Mouse (Mus musculus) retina, postnatal 1 day (tissue): ENCODE results near the gene Ninj2.

ENCODE experiments used
- DNase-seq: peaks from one replicate; pipeline ENCODE4 v3.0.0-alpha.2; 2012

Gene Ninj2

DNA sequence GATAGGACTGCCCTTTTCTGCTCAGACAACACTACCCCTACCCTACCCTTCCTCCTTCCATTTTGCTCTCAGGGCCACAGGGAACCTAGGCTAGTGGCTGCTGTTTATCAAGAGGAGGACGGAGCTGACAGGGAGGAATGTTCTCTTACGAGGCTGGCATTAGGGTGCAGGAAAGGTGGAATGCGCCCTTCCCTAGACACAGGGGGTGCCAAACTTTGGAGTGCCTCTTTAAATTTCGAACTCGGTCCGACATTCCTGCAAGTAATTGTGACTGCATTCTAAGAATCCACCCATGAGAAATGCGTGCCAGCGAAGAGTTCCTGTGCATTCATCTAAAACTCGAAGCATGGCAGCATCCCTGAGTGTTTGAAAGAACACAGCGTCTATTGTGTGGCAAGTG, 53.5 kb downstream of the Ninj2 start:
- DNase-seq: no peak

DNA sequence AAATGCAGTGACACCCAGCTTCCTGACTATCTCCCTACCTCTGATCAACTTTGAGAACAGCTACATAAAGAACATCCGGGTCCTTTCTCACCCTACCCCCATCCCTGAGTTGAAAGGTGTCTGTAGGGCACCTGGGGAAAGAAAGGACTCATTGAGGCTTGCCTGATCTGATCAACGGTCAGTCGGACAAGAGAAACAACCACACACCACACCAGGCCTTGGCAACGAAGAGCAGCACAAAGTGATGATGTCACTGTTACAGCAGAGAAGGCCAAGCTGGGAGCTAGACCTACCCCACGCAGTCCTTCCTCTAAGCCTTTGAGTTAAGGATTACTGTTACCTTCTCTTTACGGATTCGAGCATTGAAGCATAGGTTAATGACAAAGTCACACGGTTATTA, 54.3 kb downstream of the Ninj2 start:
- DNase-seq: peak; percentile 42

DNA sequence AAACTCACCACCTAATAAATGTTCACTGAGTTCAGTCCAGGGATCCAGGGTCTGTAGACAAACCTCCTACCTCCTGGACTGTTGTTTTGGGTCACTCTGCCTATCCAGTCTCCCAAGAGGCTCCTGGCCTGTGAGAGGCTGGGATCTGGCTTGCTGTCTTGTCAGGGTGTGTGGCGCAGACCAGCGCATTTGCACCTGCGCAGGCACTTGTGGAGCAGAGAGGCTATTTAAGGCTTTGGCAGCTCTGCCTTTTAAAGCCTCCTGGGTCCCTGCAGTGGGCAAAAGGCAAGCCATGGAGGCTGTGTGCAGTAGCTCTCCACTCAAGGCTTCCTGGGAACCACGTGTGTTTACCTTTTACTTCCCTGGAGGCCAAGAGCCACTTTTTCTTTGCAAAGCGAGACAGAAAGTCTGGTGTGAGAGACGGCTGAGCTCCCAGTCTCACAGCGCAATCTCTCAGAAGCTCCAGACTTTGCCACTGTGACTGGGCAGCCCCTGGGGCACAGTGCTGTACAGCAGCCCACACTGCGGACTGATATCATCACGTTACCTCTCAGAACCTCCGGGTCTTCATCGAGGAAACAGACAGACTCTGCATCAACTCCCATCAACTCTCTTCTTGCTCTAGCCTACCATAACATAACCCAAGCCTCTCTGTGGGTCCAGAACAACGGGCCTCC, 55.7 kb downstream of the Ninj2 start:
- DNase-seq: no peak

DNA sequence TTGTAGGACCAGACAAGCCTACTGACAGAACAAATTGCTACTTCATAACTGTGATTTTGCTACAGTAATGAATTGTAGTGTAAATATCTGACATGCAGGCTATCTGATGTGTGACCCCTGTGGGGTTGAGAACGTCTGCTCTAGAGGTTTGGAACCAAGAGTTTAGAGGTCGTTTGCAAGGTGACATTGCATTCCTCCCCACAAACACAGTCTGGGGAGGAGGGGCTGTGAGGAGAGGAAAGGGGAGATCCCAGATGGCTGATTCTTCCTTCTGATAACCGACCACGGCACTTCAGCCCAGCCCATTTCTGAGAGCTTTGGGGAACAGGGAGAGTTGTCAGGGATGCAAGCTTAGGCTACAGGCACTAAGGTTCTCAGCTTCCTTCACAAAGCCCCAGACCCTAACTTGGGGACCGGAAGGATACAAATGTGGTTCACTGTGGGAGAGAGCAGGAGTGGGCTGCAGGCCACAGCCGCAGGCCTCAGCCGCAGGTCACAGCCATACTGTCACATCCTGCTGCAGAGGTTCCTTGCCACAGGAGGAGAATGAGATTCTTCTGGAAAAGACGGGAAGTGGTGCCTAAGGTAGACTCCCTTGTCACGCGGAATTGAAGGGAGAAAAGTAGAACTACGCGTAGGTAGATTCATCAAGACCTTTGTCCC, 56.4 kb downstream of the Ninj2 start:
- no peak for DNase-seq

DNA sequence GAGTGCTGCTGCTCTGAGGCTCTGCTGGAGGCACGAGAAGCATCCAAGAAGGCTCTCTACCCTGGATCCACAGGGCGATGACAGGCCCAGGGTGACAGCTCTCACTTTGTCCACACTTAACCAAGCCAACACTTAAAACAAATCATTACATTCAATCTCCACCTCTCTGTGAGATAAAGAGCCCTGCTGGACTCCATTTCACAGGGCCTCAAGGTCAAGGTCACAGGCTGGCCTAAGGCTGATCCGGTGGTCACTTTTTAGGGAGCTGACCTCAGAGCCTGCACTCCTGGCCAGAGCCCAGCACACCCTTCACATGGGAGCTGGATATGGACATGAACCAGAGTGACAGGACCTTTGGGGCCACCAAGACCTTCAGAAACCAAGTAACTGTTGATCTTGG, 57.1 kb downstream of the Ninj2 start:
- no peak for DNase-seq

DNA sequence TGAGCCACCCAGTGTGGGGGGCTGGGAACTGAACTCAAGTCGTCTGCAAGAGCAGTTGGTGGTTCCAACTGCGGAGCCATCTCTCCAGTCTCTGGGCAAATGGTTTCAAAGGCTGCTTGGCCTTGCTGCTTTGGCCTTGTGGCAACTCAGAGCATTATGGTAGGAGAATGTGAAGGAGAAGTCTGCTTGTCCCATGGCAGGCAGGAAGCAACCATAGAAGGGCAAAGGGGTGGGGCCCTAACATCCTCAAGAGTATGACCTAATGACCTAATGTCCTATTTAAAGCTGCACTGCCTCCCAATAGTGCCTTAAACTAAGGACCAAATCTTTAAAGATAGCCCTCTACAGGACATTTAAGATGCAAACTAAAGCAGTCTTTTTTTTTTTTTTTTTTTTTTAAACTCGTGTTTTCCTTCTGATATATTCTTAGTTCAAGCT, 58.5 kb downstream of the Ninj2 start:
- DNase-seq: no peak

DNA sequence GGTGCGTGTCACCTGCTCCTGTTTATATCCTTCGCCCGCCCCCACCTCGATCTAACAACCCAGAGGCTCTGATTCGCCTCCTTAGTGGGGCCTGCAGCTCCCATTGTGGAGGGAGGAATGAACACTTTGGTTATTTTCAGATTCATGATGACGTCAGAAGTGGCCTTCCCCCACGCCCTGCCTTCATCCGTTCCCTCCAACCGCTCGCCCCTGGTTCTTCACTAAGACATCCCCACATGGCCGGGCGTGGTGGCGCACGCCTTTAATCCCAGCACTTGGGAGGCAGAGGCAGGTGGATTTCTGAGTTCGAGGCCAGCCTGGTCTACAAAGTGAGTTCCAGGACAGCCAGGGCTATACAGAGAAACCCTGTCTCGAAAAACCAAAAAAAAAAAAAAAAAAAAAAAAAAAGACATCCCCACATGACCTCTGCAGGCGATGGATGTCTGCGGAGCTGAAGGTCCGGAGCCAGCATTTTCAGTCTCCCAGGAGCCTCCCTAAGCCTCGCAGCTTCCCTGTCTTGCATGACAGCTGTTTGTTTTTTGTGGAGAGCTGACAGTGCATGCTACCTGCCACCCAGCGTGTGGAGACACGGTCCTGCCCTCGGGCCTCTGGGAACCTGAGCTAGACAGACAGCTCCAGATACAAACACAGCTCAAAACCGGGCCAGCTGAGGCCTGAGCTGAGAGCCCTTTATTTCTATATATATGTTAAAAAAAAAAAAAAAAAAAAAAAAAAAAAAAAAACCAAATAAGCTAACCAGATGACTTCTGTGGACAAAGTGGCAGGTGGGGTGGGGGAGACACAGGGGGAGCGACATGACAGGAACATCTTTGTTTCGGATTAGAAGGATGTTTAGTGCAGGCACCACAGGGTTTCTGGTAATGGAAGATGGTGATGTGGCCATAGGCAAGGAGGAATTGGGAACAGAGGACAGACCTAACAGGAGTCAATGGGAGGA, 59.9 kb downstream of the Ninj2 start:
- DNase-seq: peak; percentile 15

DNA sequence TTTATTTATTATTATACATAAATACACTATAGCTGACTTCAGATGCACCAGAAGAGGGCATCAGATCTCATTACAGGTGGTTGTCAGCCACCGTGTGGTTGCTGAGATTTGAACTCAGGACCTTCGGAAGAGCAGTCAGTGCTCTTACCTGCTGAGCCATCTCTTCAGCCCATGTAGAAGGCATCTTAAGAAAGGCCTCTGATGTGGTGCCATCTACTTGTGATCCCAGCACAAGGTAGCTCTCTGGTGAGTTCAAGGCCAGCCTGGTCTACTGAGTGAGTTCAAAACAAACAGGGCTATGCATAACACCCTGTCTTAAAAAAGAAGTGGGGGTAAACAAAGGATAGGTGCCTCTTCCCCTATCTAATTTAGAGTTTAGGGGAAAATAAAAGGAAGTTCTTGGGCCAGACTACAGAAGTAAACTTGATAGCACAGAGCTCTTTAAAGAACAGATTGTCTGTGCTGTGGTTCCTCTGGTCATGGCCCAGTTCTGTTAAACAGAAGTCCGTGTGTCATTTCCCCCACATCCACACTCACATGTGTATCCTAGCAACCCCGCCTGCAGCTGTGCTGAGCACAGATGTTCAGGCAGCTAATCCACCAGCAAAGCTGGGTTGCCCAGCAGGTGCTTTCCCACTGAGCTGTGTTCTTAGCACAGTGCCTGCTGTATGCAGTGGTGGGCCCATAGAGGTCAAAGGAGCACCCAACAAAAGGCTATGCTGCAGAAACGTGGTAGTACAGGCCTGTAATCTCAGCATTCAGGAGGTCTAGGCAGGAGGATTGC, 61.6 kb downstream of the Ninj2 start:
- peak; percentile 41 for DNase-seq

DNA sequence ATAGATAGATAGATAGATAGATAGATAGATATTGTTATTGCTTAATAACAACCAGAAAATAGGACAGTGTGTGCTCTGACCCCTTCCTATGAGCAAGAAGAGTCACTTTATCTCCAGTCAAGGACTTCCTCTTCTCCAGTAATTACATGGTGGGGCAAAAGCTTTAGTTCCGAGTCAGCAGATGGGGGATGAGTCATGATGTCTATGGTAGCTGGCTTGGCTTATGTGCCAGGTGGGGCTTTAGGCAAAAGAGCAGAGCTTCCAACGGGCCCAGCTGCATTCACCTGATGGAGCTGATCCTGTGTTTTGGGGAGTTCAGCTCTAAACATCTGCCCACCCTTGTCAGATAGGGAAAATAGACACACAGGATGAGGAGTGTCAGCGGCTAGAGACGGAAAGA, 62.4 kb downstream of the Ninj2 start:
- no peak for DNase-seq

DNA sequence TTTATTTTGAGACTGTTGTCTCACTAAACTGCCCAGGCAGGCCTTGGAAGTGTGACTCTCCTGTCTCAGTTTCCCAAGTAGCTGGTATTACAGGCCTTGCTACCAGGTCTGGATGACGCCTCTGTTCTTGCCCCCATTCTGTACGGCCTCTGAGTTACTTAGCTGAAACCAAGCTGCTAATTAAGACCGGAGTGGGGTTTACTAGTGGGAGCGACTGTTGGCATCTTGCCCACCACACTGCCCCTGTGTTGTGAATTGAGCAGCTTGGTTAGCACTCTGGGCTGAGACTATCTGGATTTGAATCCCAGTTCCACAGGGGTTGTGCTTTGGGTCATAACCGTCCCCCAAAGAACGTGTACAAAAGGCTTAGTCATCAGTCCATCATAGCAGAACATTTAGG, 64.3 kb downstream of the Ninj2 start:
- peak; percentile 68 for DNase-seq

DNA sequence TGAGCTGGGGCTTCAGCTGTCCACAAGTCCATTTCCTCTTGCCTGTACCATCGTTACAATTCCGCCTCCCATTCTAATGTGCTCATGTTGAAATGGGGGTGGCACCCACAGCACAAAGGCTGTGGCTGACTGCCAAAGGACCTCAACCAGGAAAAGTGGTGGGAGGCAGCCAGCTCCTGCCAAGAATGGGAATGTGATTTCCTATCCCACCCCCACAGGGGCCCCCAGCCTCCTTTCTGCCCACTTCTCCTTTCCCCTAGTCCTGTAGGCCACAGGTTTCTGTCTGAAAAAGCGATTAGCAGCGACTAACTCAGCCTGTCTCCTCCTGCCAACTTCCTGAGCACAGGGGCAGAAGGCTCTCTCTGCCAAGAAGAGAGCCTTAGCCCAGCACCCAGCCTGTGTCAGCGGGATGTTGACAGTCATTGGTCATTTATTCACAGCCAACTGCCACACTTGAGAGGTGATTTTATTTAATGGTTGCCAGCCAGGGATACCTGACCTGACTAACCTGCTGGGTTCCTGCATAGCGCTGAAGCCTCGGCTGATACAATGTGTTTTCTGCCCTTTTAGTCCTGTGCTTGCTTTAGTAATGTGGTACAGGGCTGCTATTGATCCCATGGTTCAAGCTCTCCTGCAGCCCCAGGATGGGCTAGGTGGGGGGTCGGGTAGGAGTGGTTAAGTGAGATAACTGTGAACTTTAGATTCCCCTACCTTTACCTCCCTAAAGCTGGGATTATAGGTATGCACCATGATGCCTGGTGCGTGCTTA, 66.2 kb downstream of the Ninj2 start:
- peak; percentile 68 for DNase-seq

DNA sequence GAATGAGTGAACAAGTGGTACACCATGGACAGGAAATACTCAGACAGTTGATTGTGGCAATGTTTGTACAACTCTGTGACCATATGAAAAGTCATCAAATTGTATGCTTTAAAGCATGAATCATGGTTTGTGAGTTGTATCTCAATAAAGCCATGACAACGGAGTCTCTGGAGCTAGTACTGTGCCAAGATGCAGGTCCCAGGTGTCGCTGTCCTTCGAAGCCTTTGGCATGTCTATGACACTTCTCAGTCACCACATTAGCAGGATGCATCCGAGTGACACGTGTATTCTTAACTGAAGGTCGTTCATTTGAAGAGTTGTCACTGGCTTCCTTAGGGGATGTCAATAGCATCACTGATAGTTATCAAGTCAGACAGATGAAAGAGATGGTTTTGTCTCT, 69.8 kb downstream of the Ninj2 start:
- DNase-seq: no peak

DNA sequence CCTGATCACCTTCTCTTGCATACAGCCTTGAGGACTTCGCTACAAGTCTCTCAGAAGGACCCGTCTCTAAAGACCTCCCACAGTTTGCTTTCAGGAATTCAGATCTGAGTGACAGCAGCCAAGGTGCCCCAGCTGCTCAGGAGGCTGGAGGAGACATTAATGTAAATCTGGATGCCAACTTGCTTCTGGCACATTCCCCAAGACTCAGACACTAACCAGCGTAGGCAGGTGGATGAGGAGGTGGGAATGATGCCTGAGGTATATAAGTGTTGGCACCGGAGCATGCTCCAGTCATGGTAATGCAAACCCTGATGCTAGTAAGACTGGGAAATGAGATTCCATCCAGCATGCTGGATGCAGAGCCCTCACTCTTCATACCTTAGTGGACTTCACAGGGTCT, 71.6 kb downstream of the Ninj2 start:
- no peak for DNase-seq

DNA sequence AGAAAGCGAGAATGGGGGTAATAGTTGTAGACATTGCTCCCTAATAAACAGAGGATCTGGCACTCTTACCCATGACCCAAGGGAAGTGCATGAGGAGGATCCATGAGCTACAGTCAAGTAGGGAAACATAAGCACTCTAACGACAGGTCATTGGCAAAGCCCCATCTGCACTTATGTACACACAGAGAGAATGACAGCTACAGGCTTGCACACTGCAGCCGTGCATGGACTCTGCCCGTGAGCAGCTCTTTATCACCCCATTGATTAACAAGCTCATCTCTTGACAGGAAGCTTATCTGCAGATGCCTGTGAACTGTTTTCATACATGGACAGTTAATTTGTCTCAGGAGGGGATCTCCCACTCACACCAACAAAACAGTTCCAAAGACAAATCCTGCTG, 74.4 kb downstream of the Ninj2 start:
- DNase-seq: no peak

DNA sequence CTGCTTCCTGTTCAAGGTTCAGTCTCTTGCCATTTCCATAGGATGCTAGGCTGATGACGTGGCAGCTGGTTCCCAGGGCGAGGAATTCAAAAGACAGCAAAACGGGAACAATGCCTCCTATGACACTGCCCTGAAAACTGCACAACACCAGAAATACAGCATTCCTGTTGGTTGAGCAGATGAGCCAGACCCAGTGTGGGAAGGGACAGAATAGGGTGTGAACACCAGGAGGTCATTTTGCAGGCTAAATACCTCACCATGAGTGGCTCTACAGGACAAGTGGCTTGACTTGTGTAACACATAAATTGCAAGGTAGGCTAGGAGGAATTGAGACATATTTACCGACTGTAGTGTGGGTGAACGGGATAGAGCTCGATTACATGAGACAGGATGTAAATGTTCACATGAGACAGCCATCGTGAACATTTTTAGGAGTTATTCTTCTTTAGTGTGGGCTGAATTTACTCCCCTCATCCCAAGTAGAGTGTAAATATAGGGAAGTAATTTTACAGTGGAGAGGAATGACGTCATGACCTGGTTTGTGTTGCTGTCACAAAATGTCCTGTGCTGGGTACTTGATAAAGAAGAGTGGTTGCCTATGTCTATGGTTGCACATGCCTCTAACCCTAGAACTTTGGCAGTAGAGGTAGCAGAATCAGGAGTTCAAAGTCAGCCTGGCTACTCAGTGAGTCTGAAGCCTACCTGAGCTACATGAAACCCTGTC, 79.3 kb downstream of the Ninj2 start:
- DNase-seq: no peak

DNA sequence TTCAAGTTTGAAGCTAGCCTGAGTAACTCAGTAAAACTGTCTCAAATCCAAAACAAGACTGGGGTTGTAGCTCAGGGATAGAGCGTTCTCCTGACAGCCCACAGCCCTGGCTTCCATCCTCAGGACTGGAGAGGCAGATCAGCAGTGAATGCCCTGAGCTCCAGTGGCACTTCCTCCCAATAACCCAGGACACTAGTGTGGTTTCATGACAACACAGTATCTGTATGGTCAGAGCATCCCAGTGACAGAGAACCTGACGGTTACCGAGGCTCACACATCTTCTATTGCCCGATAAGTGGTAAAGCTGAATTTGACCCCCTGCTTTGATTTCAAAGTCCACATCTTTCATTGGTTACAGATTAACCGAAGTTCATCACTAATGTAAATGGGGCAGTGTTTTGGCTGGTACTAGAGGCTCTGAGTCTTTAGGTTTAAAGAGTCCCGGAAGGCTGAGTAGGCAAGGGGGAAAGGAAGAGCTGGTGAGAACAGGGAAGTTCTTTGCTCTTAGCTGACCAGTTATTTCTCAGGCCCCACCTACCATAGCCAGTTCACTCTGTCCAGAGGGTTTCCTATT, 81.0 kb downstream of the Ninj2 start:
- no peak for DNase-seq

DNA sequence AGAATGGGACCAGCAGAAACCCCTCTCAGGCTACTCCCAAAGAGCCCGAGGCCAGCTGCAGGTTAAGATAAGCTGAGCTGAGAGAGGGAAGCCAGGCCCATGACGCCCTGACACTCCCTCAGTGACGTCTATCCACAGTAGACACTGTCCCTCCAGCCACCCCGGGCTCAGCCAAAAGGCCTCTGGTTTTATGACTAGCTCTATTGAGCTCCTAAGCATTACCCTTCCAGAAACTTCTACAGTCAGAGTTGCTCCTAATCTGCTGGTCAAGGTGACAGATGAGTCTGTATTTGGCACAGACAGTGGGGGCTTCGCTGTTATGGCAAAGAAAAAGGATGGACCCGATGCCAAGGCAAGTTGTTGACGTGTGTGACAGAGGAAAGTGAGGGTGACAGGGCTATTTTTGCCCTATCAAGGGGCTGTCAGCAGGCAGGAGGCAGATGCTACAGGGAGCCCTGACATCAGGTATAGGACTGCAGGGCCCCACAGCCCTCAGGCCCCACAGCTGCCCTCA, 81.5 kb downstream of the Ninj2 start:
- DNase-seq: no peak

DNA sequence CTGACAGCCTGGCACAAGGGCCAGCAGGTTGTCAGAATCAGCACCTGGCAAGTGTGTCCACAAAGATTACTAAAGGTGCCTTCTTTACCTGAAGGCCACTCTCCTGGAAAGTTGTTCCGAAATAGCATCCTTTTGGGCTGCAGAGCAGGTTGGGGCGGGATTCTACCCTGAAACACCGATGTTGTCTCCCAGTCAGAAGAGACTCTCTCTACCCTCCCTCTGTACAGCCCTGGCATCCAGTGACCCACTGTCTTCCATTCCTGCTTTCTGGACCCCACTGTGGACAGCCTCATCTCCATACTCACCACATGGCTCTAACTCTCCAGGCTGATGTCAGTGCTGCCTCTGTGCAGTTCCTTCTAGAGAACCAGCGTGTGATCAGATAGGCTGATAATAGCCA, 82.5 kb downstream of the Ninj2 start:
- no peak for DNase-seq

DNA sequence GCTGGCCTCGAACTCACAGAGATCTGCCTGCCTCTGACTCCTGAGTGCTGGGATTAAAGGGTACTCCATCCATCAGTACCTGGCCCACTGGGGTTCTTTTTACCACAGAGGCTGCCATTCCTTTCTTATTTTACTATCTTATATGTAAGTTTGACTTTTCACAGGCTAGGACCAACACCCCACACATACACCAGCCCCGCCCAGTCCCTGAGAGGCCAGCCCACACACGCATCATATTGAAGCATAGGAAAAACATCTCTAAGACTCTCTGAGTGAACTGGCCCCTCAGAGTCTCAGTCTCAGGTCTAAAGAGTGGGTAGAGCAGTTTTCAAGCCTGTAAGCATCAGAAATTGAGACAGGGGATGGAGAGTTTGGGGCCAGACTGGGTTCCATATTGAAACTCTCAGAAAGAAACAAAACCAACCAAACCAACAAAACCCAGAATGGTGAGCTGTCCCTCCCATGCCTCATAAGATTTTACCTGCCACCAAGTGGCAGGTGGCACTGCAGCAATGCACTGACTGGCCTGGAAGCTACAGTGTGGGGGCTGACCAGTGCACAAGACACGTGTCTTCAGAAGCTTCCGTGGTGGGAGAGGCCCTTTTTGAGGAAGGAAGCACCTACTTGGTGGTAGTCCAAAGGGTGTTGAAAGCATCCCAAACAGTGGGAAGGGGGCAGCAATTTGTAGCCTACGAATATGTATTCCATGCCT, 86.0 kb downstream of the Ninj2 start:
- no peak for DNase-seq

DNA sequence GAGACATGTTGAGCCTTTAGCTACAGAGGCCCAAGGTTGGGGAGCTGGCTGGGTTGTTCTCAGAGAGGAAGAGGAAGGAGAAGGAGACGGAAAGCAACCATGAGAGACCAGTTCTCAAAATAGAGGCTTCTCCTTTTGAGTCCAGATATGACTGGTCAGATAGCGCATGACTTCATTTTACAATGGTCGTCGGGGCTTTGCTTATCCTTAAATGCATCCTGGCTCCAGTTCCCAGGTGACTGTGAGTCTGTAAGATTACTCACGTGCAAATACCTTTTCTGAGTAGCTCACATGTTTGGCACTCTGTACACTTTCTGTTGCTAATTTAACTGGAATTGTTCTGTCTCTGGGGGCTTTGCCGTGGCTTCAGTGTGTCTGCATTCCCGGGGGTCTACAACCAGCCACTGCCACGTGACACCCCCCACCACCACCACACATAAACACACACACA, 86.6 kb downstream of the Ninj2 start:
- DNase-seq: no peak
